Mouse (Mus musculus): ENCODE measurements around the gene Pigw.
"Not testable (repeated sequence)": the region's sequence is repeated elsewhere in the genome, so short reads cannot be mapped to it uniquely, and the experiment has no call there.

Gene Pigw

DNA sequence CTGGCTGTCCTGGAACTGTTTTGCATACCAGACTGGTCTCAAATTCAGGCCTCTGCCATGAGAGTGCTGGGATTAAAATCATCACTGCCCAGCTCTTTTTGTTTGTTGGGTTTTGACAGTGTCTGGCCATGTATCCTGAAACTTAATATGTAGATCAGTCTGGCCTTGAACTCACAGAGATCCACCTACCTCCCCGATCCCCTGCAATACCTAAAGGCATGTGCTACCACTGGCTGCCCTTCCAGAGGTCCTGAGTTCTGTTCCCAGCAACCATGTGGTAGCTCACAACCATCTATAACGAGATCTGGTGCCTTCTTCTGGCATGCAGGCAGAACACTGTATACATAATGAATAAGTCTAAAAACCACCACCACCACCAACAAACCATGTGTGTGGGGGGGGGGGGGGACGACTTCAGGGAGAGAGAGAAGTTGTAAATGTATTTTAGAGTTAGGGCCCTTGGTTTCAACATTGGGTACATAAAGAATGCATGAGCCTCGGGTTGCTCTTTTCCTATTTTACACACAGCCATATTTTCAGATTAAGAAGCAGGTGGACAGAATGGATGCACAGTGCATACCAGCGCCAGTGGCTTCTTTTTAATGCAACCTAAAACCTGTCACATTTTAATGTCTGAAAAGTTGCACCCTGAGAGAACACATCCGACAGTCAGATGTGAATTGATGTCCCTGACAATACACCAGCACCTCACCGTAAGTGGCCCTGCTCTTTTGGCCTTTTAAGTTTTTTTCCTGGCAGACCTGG is 896 bp downstream of the Pigw start:
- no peak for DNase-seq

DNA sequence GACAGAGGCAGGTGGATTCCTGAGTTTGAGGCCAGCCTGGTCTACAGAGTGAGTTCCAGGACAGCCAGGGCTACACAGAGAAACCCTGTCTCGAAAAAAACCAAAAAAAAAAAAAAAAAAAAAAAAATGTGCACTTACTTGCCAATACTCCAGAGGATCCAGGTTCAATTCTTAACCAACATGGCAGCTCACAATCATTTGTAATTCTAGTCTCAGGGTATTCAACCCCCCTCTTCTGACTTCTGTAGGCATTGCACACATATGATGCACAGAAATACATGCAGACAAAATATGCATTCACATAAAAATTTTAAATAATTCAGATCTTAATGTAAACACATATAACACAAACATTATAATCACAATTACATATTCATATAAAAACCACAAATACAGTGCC is 4.1 kb downstream of the Pigw start:
- not testable (repeated sequence) for DNase-seq

DNA sequence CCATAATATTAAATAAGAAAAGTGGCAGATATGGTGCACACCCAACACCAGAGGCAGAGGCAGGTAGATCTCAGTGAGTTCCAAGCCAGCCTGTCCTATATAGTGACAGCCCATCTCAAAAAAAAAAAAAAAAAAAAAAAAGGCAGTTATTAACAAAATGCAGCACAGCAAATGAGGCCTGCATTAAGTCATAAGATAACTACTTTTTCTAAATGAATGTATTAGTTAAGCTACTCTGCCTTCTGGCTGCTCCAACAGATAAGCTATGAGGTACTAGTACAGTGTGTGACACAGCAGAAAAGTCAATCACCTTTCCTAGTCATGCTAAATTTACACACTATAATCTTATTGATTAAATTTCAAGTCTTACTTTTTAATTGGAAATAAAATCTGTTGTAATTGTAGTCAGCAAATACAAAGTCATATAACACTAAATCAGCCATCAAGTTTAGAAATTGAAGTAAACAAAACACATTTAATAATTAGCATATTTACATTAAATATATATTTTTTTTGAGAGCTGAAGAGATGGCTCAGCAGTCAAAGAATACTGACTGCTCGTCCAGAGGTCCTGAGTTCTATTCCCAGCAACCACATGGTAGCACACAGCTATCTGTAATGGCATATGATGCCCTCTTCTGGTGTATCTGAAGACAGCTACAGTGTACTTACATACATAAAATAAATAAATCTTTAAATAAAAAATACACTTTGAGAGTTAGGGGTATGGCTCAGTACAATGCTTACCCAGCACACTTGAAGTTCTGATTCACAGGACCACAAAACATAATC is 6.8 kb downstream of the Pigw start:
- no peak for DNase-seq

GRCm38 (mm10) chr11:84871548-84872069 is 8.5 kb downstream of the Pigw start:
- DNase-seq = no peak

DNA sequence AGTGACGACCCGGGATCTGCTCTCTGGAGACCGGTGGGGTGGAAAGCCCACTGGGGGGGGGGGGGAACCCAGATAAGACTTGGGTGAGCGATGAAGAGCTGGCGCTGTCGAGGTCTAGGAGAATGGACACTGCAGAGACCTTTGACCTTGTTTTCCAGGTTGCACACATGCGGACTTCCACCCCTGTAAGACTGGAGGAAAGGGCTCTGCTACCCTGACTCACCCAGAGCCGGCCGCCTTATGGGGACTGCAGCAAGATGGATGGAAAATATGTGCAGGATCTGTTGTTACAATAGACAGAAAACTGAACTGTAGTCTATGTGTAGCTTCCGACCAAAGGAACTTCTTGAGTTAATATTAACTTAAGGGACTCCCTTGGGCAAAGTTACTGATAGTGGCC is 9.0 kb downstream of the Pigw start:
- DNase-seq = no peak

GRCm38 (mm10) chr11:84870337-84871043 is 9.6 kb downstream of the Pigw start, which contains the start of gene Ggnbp2:
Gene Ggnbp2, minus strand, starts transcription at chr11:84870817.
- peak; percentile 92 for DNase-seq

DNA sequence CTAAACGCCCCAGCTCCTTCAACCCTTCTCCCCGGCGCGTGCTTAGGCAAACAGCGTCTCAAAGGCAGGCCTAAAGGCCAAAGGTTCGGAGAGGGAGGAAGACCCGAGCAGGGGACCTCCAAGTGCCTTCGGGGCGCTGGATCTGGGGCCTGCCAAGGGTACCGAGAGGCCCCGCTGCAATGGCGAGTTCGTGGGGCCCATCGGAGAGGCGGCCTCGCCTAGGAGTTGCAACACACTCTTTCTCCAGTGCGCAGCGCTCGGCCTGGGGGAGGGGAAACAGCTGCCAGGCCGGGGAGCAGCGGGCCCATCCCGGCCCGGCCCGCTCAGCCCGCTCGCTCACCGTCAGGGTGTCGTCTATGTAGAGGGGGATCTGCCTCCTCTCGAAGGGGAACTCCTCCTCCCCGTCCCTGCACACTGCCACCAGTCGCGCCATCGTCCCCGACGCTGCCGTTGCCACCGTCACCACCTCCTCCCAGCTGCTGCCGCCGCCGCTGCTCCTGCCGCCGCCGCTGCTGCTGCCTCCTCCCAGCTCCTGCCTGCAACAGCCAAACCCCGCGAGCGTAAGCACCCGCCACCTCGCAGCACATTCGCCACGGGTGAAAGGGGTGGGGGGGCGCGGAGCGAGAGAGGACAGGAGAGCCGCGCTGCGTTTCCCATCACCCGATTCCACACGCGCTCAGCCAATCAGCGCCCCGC is 10.4 kb downstream of the Pigw start:
- peak; percentile 92 for DNase-seq

- DNase-seq = no peak
Observed at GRCm38 (mm10) chr11:84868786-84869259, 11.3 kb downstream of the Pigw start.

DNA sequence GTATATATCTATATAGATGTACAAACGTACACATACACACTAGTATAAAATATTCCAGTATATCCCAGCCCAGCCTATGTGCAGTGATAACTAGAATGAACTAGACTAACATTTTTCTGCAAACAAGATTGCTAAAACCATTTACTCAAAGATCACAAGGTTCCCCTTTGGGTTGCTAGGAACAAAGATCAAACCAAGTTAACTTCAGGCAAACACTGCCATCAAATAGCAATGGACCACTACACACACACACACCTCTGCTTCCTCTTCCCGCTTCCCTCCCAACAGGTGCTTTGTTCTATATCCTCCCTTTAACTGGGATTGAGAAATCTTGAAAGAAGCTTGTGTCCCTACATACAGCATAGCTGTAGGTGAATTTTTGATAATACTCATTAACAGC is 12.5 kb downstream of the Pigw start:
- DNase-seq = no peak

DNA sequence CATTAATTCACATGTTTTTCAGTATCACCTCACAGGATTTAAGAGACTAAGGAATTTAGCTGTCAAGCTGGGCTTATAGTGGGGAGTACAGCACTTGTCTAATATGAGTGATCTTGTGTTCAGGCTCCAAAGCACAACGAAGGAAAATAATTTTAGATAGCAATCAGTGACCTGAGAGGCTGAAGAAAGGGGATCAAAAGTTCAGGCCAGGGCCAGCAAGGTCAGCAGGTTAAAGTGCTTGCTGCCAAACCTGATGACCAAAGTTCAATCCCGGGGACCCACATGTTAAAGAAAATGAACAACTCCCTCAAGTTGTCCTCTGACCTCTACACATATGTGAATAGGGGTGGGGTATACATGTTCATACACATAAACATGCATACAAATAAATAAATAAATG is 14.8 kb downstream of the Pigw start:
- DNase-seq = no peak

GRCm38 (mm10) chr11:84855285-84855684 is 24.8 kb downstream of the Pigw start:
- DNase-seq = no peak

DNA sequence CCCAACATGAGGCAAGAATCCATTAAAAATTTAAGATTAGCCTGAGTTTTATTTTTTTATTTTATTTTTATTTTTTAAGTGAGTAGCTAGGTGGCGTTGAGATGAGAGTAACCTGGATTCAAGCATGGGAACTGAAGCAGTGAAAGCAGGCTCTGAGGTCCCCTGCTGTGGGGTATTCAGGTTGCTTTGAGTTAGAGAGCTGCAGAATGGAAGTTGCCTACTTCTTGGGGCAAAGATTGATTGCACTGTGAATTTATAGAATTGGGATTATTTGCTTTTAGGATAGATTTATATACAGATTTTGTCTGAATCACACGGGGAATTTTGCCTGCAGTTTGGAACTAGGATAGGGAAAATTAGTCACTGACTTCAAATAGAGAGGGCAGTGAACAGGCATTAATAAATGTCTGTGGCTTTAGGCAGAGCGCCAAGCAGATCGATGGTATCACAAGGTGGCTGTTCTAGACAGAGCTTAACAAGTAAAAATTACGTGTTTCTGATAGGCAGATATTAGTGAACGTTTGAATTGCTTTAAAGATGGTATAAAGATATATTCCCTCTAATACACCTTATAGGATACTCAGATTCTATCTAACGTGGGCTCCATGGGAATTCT is 32.5 kb downstream of the Pigw start:
- DNase-seq = no peak

- no peak for DNase-seq
Observed at GRCm38 (mm10) chr11:84846741-84847474, 33.2 kb downstream of the Pigw start.

GRCm38 (mm10) chr11:84839330-84839729 is 40.8 kb downstream of the Pigw start:
- no peak for DNase-seq

DNA sequence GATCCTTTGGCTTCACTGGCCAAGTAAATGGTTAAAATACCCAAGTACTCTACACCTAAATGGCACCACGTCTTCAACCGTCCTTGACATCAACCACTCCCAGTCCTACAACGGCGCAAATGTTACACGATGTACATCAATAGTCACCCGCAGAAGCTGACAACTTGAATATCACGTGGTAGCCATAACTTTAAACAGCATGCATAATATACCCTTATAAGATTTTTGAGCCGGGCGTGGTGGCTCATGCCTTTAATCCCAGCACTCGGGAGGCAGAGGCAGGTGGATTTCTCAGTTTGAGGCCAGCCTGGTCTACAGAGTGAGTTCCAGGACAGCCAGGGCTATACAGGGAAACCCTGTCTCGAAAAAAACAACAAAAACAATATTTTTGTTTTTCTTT is 50.6 kb downstream of the Pigw start:
- not testable (repeated sequence) for DNase-seq

- DNase-seq = peak; percentile 92
Observed at GRCm38 (mm10) chr11:84828516-84829399, 51.3 kb downstream of the Pigw start, which contains the start of gene Dhrs11. Gene Dhrs11, minus strand, starts transcription at chr11:84828994.

GRCm38 (mm10) chr11:84827901-84828503 is 52.1 kb downstream of the Pigw start:
- DNase-seq = no peak

DNA sequence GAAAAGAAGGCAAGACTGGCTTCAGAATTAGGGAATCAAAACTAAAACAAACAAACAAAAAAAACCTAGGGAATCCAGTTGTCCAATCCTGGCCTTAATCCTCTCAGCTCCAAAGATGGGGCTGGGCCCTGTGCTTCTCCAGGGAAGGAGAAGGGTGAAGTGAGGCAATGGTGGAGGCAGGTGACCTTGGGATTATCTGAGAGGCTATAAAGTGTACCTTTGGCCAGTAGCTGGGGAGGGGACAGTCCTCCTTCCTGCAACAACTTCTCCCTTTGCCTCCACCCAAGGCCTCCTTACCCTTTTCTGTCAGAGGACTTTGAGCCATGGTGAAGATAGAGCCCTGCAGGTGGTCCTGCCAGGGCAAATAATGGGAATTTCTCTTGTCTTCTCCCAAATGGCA is 52.6 kb downstream of the Pigw start:
- DNase-seq = peak; percentile 24

Data from cerebellum, adult 11-12 months (tissue).